Mouse (Mus musculus) gastrocnemius, postnatal 4 days (tissue): ENCODE data around the gene 1190007I07Rik. TPM values are rescaled to one million over a fixed set of nuclear protein-coding genes. Genes with fewer than 3 reads are reported as not detected.

ENCODE experiments used
- DNase-seq, 2 experiments: peaks; one replicate each; pipeline ENCODE4 v3.0.0; 2021 to 2022; ENCODE audit warnings: low spot score in 2 of 2, mixed read lengths in 2 of 2
- long read RNA-seq, 2 experiments: library from polyadenylated mRNA; stranded (forward); transcript quantifications; one replicate each; pipeline ENCODE4 v2.0.0; 2021
- total RNA-seq, 2 experiments: library from RNA; stranded (reverse); gene quantifications; 2 replicates each; pipeline ENCODE4 v1.2.3; 2021

The 1190007I07Rik gene
- 10 to 100 TPM; 20.5 to 23.5 TPM for total RNA-seq
- long read RNA-seq, experiment 1, transcript 1190007I07Rik-201 (3 exons, 716 nt) = major isoform, 7 of 13 reads
- long read RNA-seq, experiment 1, partial matches to known transcripts = 1 of 13 reads
- long read RNA-seq, experiment 1, other reads (novel, unspliced or antisense) = 0 of 13 reads
- long read RNA-seq, experiment 2, partial matches to known transcripts = 0 of 9 reads
- long read RNA-seq, experiment 2, other reads (novel, unspliced or antisense) = 0 of 9 reads

GRCm38 (mm10) chr10:82622671-82623552 lies at the start of gene 1190007I07Rik:
Gene 1190007I07Rik (minus strand): TSS chr10:82623228.
- DNase-seq = peak; percentile 82 to 92

GRCm38 (mm10) chr10:82670205-82670604 lies 47.2 kb upstream of the 1190007I07Rik start:
- no peak for DNase-seq

- DNase-seq = peak; percentile 67 to 86
These were observed 43.6 kb upstream of the 1190007I07Rik start for GRCm38 (mm10) chr10:82666436-82667234.

GRCm38 (mm10) chr10:82665951-82666350 lies 42.9 kb upstream of the 1190007I07Rik start:
- DNase-seq = no peak

GRCm38 (mm10) chr10:82663289-82663688 lies 40.3 kb upstream of the 1190007I07Rik start:
- DNase-seq = no peak

DNA sequence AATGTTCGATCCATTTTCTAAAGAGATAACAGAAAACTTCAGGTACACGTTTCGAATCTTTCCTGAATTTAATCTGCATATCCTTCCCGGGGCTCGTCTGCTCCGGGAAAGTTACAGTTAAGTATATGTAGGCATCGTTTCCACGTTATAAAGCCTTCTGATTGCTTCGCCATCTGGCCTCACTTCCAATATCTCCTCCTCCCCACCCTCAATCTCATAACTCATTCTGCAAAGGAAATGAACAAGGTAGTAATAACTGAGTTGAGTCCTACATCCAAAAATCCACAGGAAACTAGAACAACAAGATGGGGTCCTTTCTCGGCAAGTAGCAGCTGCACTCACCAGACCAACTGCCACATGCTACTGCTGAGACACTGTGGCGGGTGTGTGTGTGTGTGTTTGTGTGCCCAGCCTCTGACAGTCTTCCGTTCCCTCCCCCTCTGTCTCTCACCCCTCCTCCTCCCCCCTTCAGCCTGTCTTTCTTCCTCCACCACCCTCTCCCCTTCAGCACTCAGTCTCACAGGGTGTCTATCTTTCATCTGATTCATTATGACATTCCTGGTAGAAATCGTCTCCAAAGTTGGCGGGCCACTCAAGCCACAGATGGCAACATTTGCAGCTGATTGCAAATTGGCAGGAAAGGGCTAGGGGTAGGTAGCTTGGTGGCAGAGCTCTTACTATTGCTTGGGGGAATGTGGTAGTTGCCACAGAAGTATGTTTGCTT lies 39.4 kb upstream of the 1190007I07Rik start:
- DNase-seq = no peak

- DNase-seq = no peak
These were observed 38.8 kb upstream of the 1190007I07Rik start for GRCm38 (mm10) chr10:82661820-82662219.

DNA sequence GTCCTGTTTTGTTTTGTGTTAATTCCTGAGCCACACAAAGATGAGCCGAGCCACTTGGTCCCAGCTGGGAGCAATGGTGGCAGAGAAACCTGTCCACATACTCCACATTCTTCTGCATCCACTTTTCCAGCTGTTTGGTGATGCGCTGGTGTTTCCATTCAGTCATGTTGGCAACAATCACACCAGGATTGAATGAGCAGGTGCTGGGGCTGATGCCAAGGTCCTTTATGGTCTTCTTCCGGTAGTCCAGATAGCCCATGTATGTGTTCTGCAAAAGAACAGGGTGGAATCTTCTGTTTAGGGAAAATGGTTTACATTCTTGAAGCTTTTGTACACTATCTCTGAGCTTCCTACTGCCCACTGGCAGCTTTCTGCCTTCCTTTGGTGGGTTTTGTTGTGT lies 31.6 kb upstream of the 1190007I07Rik start:
- DNase-seq = peak in 1 of 2 experiments; percentile 51

- no peak for DNase-seq
These were observed 29.6 kb upstream of the 1190007I07Rik start for GRCm38 (mm10) chr10:82652625-82653024.

- DNase-seq = no peak
These were observed 28.2 kb upstream of the 1190007I07Rik start for GRCm38 (mm10) chr10:82651221-82651620.

- DNase-seq = no peak
These were observed 24.3 kb upstream of the 1190007I07Rik start for GRCm38 (mm10) chr10:82647205-82647811.

GRCm38 (mm10) chr10:82646083-82646482 lies 23.1 kb upstream of the 1190007I07Rik start:
- DNase-seq = no peak

DNA sequence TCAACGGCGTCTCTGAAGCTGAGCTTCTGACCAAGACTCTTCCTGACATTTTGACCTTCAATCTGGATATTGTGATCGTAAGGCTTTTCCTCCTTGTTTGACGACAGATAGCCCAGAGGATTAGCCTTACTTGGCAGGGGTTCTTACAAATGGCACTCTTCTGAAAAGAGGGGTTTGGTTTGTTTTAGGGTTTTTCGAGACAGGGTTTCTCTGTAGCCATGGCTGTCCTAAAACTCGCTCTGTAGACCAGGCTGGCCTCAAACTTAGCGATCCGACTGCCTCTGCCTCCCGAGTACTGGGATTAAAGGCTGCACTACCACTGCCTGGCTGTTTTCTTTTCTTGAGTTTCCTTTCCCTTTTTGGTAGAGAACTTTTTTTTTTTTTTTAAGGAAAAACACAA lies 18.5 kb upstream of the 1190007I07Rik start:
- DNase-seq = no peak

DNA sequence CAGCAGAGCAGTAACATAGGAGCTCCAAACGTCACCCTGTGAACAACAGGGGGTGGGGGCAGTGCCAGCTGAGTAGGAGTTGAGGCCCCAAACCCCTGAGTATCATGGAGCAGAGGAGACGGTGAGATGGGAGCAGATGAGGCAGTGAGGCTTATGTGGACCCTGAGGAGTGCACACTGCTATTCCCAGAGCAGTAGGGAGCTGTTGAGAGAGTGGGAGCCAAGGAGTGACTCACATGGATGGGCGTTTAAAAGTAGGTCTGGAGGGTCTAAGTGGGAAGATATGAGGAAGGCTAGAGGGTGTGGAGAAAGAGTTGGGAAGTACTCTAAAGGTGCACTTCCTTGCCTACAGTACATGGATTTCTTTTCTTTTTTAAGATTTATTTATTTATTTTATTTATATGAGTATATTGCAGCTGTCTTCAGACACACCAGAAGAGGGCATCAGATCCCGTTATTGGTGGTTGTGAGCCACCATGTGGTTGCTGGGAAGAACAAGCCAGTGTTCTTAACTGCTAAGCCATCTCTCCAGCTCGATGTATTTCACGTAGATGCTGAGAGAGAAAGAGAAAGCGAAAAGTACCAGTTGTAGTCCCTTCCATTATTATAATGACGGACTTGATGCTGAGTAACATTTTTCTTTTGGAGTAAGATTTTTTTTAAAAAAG lies 16.1 kb upstream of the 1190007I07Rik start:
- no peak for DNase-seq

- DNase-seq = no peak
These were observed 13.3 kb upstream of the 1190007I07Rik start for GRCm38 (mm10) chr10:82636321-82636720.

GRCm38 (mm10) chr10:82634348-82634747 lies 11.3 kb upstream of the 1190007I07Rik start:
- DNase-seq = no peak

DNA sequence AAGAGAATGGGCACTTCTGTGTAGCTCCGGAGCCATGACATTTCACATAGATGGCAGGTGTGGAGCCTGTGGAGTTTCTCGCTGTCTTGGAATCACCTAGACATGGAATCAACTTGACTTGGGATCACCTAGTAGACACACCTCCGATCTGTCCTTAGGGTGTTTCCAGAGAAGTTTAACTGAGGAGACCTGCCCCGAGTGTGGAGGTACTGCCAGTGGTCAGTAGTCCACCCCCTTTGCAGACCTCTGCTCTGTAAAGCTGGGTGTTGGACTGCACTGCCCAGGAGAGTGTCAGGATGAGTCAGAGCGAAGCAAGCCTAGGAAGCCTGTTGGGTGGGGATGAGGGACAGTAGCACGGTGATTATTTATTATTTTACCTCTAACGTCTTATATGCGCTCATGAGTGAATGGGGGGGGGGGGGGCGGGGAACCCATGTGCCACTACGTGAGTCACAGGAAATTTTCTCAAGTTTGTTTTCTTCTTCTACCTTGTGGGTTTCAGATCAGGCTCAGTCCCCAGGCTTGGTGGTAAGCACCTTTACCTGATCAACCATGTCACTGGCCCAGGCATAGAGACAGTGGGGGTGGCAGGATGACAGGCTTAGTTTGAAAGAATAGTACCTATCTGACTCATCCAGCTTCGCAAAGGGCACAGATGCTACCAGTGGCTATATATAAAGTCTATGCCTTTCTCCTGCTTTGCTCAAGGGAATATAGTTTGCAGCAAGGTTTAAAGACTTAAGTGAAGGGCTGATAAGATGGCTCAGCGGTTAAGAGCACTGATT lies 9.7 kb upstream of the 1190007I07Rik start:
- no peak for DNase-seq

GRCm38 (mm10) chr10:82631133-82631532 lies 8.1 kb upstream of the 1190007I07Rik start:
- DNase-seq = no peak

DNA sequence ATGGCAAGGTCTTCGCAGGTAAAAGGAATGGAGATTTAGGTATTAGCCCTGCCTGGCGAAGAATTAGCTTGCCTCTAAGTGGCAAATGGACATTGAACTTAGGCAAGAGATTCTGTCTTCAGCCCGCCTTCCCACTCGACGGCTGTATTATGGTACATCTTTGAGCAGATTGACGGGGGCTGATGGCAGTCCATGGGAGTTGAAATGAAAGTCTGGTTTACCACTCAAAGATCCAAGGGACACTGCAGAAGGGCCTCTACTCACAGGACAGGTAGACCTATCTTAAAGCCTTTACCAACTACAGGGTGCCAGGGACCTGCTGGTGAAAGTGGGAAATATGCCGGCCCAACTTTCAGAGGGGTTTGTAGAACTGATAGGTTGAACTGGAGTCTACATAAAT lies 7.5 kb upstream of the 1190007I07Rik start:
- no peak for DNase-seq
